Mouse (Mus musculus) frontal cortex, postnatal 10 days (tissue): Measurements from ENCODE around the gene Ptprn2.
A peak's percentile ranks its signal among the peaks of the same experiment; 100 is the strongest.

Experiments
- DNase-seq, 2 experiments: peaks; one replicate each; pipeline ENCODE4 v3.0.0; 2022; ENCODE audit warnings: low spot score in 2 of 2, mixed read lengths in 1 of 2

Ptprn2 gene

DNA sequence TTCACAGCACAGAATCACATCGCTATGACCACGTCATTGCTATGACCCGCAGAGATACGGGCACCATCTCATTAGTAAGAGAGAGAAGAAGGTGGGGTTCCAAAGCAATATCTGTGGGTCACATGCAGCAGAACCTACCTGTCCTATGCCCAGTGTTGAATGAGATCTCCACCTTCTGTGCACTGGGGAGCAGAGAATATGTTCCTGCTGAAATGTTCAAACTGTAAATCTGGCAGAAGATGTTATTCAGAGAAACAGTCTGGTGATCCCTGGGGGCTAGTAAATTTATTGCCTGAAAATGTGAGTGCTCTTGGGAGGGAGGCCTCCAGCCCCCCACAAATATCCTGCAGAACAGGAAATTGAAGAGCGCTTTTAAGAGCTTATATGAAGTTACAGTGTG, 490.0 kb downstream of the Ptprn2 start:
- no peak for DNase-seq

DNA sequence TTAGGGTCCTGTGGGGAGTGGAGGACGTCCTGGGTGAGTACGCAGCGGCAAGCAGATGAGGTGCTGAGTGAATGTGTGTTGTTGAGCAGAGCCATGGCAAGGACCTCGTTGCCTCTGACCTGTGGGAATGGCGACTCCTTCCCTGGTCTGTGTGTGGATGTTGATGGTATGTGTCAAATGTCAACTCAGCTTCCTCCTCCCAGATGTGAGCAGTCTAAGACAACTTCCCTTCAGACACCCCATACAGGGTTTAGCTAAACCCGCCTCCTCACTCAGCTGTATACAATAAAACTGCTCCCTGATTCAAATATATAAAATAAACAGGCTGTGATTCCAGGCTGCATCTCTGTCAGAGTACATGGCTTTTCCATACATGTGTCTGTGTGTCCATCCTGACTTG, 491.5 kb downstream of the Ptprn2 start:
- no peak for DNase-seq

DNA sequence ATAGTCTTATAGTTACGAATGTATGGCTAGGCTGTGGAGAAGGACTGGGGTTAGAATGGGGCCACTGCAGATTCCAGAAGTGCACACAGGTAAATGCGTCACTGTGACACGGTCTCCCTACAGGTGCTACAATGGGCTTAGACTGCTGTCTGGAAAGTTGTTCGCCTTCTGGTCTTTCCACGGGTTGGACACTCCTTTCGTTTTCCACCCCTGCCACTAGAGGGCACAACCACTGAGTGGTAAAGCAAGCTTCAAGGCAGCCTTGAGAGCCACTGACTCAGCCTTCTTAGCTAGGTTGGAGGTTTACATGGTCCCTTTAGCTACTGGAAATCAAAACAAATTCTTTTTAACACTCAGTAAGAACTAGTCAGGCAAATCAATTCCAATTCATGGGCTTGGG, 492.7 kb downstream of the Ptprn2 start:
- no peak for DNase-seq

DNA sequence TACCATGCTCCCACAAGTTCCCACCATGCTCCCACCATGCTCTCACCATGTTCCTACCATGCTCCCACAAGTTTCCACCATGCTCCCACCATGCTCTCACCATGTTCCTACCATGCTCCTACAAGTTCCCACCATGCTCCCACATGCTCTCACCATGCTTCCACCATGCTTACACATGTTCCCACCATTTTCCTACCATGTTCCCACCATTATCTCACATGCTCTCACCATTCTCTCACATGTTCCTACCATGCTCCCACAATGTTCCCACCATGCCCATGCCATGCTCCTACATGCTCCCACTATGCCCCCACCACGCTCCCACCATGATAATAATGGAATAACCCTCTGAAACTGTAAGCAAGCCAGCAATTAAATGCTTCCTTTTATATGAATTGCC, 495.8 kb downstream of the Ptprn2 start:
- peak in 1 of 2 experiments; percentile 2 for DNase-seq

DNA sequence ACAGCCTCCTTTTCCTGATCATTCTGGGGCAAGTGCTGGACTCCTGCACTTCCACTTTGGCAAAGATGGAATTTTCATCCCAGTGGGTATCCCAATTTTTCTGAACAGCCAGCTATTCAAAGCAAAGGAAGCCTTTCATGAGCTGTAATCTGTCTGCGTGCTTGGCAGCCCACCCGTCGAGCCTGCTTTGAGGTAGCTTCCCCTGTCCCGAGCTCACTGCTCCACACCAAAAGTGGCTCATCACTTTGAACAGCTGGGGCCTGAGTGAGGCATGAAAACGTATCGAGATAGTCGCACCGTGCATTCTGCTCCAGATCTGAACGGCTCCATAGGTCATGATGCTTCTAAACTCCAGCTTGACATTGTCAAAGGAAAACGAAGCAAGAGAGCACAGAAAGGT, 503.6 kb downstream of the Ptprn2 start:
- DNase-seq: no peak

DNA sequence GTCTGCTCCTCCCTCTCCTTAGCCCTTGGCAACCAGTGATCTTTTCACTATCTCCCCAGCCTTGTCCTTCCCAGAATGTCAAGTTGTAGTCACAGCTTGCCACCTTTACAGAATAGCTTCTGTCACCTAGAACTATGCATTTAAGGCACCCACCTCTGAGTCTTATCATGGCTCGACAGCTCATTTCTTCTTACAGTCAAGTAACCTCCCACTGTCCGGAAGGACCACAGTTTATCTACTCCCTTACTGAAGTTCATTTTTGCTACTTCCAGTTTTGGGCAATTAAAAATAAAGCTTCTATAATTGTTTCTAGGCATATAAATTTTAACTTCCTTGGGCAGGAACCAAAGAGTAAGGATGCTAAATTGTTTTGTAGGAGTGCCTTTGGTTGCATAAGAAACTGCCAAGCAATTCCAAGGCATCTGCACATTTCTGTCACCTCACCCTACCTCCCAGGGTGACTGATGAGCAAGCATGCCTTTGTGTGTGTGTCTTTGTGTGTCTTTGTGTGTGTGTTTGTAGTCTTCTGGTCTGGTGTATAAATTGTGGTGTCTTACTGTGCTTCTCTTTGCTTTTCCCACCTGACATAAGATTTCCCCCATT, 516.1 kb downstream of the Ptprn2 start:
- DNase-seq: no peak

DNA sequence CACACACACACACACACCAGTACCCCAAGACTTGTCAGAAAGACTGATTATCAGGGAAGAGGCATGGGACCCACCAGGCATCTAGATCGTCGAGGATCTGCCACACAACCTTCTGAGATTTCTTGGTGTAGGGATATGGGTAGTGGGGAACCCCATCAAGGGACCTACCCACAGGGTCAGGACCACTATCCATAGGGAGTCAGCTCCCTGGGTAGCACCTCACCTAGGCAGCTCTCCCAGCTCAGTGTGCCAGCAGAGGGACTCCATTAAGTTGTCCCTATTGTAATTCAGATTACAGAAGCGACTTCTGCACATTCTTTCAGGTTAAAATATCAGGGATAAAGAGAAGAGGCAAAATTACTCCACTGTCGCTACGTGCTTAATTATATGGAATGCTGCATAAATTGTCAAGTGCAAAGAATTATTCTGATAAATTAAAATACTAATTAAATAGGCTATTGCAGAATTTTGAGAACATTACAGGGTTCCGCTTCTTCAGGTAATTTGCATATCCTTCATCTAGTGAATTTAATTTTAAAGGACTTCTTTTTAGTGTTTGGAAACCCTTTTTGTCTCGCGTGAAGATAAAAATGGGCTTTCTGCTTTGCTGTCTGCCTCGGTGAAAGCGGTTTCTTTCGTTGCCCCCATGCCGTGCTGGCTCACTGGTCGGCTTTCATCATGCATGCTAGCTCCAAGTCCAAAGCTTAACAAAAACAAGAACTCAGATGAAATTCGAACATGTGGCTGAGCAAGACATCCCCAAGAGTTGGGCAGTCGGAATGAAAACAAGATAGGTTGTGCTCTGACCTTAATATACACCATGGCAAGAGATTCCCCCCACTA, 531.5 kb downstream of the Ptprn2 start:
- no peak for DNase-seq

DNA sequence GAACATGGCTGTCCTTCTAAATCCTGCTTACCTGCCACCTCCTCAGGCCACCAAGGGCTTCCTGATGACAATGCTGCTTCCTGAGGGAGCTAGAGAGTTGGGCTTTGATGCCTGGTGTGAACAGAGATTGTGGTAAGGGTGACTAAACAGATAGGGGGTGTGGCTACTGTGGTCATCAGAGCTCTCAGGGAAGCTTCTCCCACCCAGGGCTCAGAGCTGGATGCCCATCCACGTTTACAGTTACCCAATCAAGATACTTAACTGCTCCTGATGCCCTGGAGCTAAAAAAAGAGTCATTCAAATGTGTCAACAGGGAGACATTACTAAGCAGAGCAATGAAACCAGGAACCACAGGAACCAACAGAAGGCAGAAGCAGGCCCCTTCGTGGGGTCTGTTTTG, 532.4 kb downstream of the Ptprn2 start:
- DNase-seq: no peak

DNA sequence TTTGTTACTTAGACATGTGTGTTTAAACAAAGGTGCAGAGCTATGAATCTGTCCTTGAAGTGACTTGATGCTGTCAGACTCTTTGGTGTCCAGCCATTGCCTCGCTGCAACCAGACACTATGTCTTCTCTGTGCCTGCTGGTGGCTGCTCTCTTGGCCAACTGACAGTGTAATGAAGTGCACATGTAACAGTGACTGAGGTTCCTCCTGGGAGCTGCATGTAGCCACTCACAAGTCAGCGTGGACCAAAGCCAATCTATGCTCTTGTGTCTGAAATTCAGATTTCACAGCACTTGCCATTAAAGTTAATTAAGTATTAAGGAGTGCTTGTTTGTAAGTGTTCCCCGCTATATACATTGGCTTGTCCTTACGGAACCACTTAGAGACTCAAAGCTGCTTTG, 537.7 kb downstream of the Ptprn2 start:
- DNase-seq: no peak

DNA sequence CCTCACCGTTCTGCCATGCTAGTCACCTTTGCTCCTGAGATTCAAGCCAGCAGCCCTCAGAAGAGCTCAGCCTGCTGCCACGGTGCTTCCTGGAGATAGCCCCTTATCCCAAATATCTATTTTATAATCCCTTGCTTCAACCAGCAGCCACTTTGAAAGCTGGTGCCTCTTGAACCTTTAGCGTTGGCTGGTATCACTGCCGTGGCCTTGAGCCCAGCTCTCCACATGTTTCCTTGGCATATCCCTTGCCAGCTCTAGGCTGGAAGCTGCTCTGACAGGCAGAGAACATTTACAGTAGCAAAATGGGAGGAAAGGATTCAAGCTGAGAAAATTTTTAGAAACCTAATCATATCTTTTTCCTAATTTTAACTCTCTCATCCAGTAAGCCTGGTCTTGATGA, 539.4 kb downstream of the Ptprn2 start:
- peak; percentile 25 to 50 for DNase-seq

DNA sequence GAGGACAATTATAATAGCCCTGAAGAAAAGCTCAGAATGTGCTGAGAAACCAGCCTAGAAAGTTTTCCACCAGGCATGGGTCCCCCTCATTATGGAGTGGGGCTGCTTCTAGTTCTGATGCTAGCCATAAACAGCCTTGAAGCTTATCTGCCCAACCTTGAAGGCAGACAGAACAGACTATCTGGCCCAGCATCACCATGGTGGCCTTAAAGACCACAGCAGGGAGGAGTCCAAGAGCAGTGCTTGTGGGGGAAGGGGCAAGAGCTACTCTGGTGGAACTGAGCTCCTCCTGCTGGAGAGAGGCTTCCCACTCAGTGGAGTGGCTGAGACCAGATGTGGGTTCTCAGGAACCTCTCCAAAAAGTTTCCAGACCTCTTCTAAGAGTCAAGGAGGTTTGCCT, 540.2 kb downstream of the Ptprn2 start:
- no peak for DNase-seq

DNA sequence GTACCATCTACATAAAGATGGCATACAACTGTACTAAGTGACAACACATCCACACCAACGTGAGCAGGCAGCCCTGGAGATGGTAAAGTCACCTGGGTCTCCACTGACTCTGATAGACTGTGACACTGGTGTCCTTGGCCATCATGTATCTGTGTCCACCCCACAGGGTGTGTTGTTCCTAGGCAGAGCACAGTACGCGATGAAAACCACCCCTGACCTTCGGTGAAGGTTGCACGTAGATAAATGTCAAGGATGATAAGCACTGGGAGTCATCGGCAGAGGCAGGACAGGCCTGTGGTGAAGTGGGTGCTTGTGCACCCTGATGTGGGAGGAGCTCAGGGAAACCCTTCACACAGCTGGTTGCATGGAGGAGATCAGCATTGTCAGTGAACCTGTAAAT, 541.8 kb downstream of the Ptprn2 start:
- no peak for DNase-seq

DNA sequence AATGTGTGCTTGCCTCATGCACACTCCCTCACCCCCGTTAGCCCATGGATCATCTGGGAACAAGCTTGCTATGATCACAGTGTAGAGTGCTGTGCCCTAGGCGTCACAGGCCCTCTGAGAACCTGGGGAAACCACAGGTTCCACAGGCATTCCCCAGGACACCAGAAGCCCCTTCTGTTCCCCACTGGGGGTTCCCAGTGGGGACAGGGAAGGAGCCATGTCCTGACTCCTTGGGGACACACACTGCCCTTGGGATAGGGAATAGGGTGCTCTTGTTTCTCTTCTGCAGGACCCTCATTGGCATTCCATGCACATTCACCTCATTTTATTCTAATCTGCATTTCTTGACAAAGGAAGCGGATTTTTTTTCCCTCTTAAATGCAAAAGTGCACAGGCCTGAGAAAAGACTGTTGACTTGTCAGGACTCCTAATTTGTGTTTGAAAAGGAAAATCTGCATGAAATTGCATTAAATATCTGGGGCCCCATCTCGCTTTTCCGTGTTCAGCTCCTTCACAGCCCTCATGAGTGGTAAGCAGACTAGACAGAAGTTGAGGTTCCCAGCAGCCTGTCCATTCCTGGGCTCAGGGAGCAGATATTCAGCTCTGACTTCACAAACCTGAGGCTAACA, 542.9 kb downstream of the Ptprn2 start:
- DNase-seq: no peak

DNA sequence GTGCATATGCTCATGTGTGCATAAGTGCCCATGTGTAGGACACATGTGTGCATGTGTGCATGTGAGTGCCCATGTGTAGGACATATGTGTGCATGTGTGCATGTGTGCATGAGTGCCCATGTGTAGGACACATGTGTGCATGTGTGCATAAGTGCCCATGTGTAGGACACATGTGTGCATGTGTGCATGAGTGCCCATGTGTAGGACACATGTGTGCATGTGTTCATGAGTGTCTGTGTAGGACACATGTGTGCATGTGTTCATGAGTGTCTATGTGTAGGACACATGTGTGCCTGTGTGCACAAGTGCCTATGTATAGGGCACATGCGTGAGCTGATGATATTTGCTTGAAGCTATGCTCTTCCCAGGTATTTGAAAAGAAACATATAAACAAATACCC, 547.7 kb downstream of the Ptprn2 start:
- no peak for DNase-seq

DNA sequence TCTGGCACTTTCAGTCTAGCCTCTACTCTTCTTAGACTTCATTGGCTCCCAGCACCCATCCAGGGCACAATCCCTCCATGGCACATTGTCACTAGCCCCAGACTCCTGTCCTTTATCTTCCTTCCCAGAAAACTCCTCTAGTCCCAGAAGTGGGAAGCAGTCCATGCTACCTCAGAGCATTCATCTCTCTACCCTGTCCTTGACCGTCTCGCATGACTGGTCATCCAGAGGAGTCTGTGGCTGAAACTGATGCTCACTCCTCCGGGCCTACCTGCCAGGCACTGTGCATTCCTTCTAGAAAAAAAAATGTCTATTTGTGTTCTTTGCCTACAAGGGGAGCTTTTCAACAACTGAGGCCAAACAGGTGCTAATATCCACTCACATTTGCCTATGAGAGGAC, 549.0 kb downstream of the Ptprn2 start:
- no peak for DNase-seq

DNA sequence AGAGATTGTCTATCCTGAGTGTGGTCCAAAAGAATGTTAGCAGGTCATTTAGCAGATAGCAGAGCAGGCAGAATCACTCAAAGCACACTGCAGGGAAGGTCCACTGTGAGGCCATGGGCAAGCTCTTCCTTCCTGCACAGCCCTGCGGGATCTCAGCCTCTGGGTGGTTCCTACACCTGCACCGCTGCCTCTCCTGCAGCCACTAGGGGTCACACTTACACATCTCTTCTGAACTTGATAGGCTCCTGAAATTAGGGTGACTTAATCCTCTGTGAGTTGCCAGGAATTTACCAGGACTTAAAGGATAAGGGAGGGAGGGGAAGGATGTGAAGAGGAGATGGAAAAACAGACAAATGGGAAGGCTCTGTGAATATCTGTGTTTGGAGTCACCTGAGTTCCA, 549.7 kb downstream of the Ptprn2 start:
- DNase-seq: peak; percentile 32 to 66

DNA sequence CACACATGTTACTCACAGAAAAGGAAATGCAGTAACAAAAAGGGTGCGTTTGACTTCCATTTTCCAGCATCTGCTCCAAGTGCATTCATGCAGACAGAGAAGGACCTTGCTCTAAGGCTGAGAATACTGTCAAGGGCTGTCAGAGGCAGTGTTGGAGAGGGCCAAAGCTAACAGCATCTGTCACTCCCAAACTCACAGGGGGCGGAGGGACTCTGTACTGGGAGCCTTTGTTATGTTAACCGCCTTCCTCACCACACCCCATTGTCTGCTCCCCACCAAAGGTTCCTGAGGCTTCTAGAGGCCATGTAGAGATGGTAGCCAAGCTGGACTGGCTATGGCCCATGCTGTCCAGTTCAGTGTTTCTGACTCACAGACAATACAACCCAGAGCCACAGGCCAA, 553.9 kb downstream of the Ptprn2 start:
- DNase-seq: no peak

DNA sequence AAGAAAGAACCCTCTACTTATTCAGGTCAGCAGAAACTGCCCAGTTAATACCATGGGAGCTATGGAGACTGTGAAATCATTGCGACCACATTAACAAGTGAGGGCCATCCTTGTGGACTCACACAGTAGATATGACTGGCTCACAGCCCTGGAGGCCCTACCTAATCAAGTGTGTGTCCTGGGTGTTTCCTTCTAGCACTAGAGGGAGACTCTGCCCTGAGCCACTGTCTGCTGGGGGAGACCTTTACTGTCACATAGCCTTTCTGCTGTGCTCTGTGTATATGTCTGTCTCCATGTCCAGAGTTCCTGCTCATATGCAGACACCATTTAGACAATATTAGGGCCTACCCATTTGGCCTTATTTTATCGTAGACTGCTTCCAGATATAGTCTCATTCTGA, 555.9 kb downstream of the Ptprn2 start:
- DNase-seq: no peak

DNA sequence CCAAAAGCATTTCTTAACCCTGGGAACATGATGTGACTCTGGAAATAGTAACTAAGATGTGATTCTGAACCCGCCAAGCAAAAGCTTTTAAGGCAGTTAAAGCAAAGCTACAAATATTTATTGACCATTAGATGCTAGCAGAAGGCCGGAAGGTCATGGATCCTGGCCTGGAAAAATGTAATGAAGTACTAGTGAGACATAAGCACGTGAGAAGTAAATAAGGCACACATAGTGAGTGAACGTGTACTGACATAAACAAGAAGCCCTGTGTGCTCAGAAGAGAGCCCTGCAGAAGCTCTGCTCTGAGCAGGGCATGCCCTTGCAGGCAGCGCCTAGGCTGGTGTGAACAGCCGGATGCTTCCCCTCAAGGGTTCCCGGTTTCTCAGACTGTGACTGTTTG, 557.2 kb downstream of the Ptprn2 start:
- DNase-seq: no peak

DNA sequence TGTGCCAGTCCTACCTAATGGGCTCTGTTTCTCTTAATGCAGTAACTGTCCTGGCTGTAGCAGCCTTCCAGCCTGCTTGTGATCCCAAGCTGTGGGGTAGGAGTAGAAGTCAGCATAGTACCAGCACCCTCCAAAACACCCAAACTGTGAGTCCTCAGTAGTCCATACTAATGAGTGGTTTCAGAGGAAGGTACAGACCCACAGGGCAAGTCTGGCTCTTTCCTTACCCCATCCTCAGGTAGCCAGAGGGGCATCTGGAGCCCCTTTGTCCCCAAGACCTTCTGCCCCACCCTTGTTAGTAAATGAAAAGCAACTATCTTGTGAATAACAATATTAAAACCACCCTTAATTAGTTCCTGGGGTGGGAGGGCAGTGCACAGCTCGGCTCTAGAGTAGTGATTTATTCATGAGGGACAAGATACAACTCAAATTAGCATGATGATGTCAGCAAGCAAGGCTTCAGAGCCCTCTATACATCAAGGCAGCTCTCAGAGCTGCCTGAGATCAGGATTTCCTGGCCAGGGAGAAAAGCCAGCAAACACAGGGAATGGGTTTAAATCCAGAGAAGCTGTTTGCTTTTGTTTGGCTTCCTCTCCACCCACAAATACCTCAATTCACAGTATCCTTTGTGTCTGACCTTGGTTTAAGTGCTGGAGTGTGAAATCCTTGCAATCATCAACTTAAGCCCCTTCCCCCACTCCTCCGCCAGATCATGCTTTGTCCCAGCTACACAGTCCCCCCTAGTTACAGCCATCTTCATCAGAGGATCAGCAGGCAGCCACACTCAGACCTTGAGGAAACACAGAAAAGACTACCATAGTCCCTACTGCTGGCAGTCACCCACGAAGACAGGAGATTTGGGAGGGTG, 562.1 kb downstream of the Ptprn2 start:
- no peak for DNase-seq

DNA sequence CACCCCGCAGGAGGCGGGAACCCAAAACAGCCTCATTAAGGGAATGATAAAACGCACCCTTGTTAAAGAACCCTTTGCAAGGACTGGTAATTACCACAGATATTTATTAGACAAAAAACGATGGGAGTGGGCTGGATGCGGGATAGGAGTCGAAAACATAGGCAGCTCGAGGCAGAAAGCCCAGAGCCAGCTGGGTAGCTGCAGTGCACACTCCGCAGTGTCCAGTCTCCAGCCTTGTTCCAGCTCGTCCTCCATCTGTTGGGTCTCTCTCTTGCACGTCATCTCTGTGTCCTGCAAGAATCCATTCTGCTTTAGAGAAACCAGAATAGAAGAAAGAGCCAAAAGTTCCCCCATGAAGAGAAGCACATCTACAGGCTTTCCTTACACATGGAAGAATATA, 564.3 kb downstream of the Ptprn2 start:
- no peak for DNase-seq

DNA sequence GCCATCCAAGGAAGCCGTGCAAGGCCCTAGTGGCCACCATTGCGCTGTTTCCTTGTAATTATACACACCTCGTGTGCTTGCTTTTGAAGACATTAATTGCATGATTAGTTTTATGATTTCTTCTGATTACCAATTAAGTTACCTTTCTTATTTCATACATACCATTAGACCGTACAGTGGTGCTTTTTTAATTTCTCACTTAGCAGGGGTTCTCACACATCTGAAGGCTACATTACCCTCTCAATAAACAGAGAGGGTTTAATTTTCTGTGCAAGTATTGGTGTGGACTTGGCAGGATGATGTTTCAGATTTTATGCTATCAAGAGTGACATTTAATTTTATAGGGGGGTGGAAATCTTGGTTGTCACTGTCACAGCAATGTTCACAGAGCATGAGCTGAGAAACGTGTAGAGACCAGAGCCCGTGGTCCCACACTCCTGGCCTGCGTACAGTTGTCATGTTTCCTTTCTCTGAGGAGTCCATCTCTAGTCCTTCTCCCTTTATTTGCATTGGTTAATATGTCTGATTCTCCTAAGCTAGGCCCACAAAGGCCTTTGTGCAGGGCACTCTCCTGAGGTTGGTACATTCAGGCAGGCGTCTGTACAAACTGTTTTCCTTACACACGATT, 567.8 kb downstream of the Ptprn2 start:
- DNase-seq: no peak
